Mouse (Mus musculus): ENCODE measurements at regions not wholly inside any gene's neighbourhood (a gene's known extent, or its start where the extent isn't known, plus 50 kb on each side); places are given as distances from the start of the nearest gene placed in this dataset.

DNA sequence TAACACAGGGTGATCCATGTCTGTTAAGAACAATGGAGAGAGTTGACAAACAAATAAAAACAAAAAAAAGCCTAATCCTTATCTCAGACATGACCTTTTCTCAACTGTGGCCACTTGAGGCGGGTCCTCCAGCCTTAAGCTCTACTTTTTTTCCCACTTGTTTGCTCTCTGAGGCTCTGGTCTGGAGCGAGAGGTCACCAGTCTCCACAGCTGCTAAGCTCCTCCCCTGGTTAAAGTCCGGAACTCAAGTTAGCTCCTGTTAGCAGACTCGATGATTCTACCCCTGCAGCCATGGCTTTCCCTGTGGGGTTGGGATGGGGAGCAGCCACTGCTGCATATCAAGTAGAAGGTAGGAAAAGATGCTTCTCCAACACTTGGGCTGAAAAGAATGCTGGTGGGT lies 158.2 kb upstream of the Adgra3 start:
- H3K4me2 ChIP-seq (ENCODE audit: low read depth, low read length): no peak overlapping the region
- no peak overlapping the region for H3K4me3 ChIP-seq (ENCODE audit: low read depth, low read length)
- H3K27me3 ChIP-seq (ENCODE audit: control insufficient read depth, insufficient read depth, low read length): no peaks in the 10 kb centered on the region
- DNase-seq (ENCODE audit: low spot score) (no peak), ATAC-seq (replicated peaks; ENCODE audit: insufficient number of reproducible peaks, low FRiP score, low TSS enrichment, low read depth) (no peak)
- no peaks in the 10 kb centered on the region for H3K9me3 ChIP-seq (replicated peaks; ENCODE audit: control insufficient read depth, low read length)
- H3K9ac ChIP-seq (replicated peaks; ENCODE audit: low read length): no peak overlapping the region
- WGBS: 32% methylated on average over 4 of the region's 4 CpGs
- H3K4me1 ChIP-seq (ENCODE audit: control insufficient read depth, insufficient read depth, low read length): no peaks in the 10 kb centered on the region
- H3K27ac ChIP-seq (replicated peaks; ENCODE audit: low read depth, low read length): no peak overlapping the region
- no peaks in the 10 kb centered on the region for H3K36me3 ChIP-seq (replicated peaks; ENCODE audit: control insufficient read depth, insufficient read depth, low read depth, low read length)

- H3K27me3 ChIP-seq (ENCODE audit: control insufficient read depth, insufficient read depth, low read length): no peaks in the 10 kb centered on the region
- no peak overlapping the region for H3K4me2 ChIP-seq (ENCODE audit: low read depth, low read length)
- H3K9me3 ChIP-seq (replicated peaks; ENCODE audit: control insufficient read depth, low read length): no peaks in the 10 kb centered on the region
- peak; percentile 67 for DNase-seq (ENCODE audit: low spot score)
- no peak for ATAC-seq (replicated peaks; ENCODE audit: insufficient number of reproducible peaks, low FRiP score, low TSS enrichment, low read depth)
- H3K4me3 ChIP-seq (ENCODE audit: low read depth, low read length): no peak overlapping the region
- H3K36me3 ChIP-seq (replicated peaks; ENCODE audit: control insufficient read depth, insufficient read depth, low read depth, low read length): no peaks in the 10 kb centered on the region
- H3K4me1 ChIP-seq (ENCODE audit: control insufficient read depth, insufficient read depth, low read length): no peaks in the 10 kb centered on the region
- H3K27ac ChIP-seq (replicated peaks; ENCODE audit: low read depth, low read length): no peak overlapping the region
- WGBS: 48% methylated on average over 5 of the region's 5 CpGs
- no peak overlapping the region for H3K9ac ChIP-seq (replicated peaks; ENCODE audit: low read length)
These were observed 157.2 kb upstream of the Adgra3 start for GRCm38 (mm10) chr5:50215960-50216359.

DNA sequence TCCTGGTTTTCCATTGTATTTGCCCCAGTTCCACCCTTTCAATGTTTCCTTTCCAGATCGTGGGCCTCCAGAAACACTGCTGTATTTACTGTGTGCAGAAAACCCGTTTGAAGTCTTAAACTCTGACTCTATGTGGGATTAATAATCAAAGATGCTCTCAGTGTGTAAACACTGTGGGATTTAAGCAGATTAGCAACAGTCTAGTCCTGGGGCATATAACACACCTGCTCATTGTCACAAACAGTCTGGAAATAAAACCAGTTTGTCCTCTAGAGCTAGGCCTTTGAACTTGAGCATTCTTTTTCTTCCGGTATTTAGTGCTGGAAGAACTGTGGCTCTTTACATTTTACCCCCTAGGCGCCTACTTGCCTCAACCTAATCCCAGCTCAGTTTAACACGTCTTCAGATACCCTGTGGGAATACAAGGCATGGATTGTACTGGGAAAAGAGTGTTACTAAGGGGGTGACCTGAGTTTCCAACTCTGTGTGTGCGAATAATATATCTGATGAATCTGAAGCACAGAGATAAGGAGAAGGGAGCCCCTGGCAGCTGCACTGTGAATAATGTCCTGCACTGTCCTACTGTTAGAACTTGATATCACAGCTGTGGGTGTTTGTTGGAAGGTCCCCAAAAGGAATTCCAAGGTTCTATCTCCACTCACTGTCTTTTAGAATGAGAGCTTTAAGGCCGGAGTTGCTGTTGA lies 143.7 kb upstream of the Adgra3 start:
- Histone ChIP-seq H3K9me3 (replicated peaks; ENCODE audit: control insufficient read depth, low read length) (no peaks in the 10 kb centered on the region), H3K9ac (replicated peaks; ENCODE audit: low read length) (no peak overlapping the region), H3K27me3 (ENCODE audit: control insufficient read depth, insufficient read depth, low read length) (no peaks in the 10 kb centered on the region), H3K27ac (replicated peaks; ENCODE audit: low read depth, low read length) (no peak overlapping the region), H3K4me3 (ENCODE audit: low read depth, low read length) (no peak overlapping the region), H3K36me3 (replicated peaks; ENCODE audit: control insufficient read depth, insufficient read depth, low read depth, low read length) (no peaks in the 10 kb centered on the region), H3K4me2 (ENCODE audit: low read depth, low read length) (no peak overlapping the region), H3K4me1 (ENCODE audit: control insufficient read depth, insufficient read depth, low read length) (no peaks in the 10 kb centered on the region)
- 55% methylated on average over 7 of the region's 7 CpGs for WGBS
- ATAC-seq (replicated peaks; ENCODE audit: insufficient number of reproducible peaks, low FRiP score, low TSS enrichment, low read depth) (no peak), DNase-seq (ENCODE audit: low spot score) (peak; percentile 11)

DNA sequence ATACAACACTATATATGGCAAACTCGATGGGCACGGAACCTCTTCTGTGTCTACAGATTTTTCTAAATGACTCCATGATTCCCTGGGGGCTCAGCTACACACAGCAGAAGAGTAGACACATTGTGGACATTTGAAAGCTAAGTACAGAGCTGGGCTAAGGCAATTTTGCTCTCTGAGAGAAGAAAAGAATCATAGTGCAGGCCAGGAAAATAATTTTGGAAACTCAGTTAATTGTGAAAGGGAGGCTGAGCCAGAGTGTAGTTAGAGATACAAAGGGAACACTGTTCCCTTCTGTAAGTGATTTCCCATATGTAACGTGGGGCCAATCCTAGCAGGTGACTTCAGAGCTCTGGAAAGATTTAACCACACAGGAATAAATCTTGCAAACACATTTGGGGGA lies 137.6 kb upstream of the Adgra3 start:
- 0 out of 2 replicates have a peak, but pooled peaks have one; percentile 48 for ATAC-seq (replicated peaks; ENCODE audit: insufficient number of reproducible peaks, low FRiP score, low TSS enrichment, low read depth)
- 51% methylated on average over 3 of the region's 3 CpGs for WGBS

GRCm38 (mm10) chr5:50195993-50196392 lies 137.2 kb upstream of the Adgra3 start:
- H3K9ac ChIP-seq (replicated peaks; ENCODE audit: low read length): no peak overlapping the region
- no peaks in the 10 kb centered on the region for H3K27me3 ChIP-seq (ENCODE audit: control insufficient read depth, insufficient read depth, low read length)
- H3K4me3 ChIP-seq (ENCODE audit: low read depth, low read length): no peak overlapping the region
- DNase-seq (ENCODE audit: low spot score): no peak
- H3K9me3 ChIP-seq (replicated peaks; ENCODE audit: control insufficient read depth, low read length): no peaks in the 10 kb centered on the region
- H3K36me3 ChIP-seq (replicated peaks; ENCODE audit: control insufficient read depth, insufficient read depth, low read depth, low read length): no peaks in the 10 kb centered on the region
- WGBS: 59% methylated on average over 3 of the region's 3 CpGs
- no peaks in the 10 kb centered on the region for H3K4me1 ChIP-seq (ENCODE audit: control insufficient read depth, insufficient read depth, low read length)
- no peak overlapping the region for H3K4me2 ChIP-seq (ENCODE audit: low read depth, low read length)
- no peak overlapping the region for H3K27ac ChIP-seq (replicated peaks; ENCODE audit: low read depth, low read length)
- ATAC-seq (replicated peaks; ENCODE audit: insufficient number of reproducible peaks, low FRiP score, low TSS enrichment, low read depth): no peak

More for the DNA sequence above, 137.6 kb upstream of the Adgra3 start:
- H3K9ac ChIP-seq (replicated peaks; ENCODE audit: low read length): no peak overlapping the region
- no peaks in the 10 kb centered on the region for H3K9me3 ChIP-seq (replicated peaks; ENCODE audit: control insufficient read depth, low read length)
- H3K4me1 ChIP-seq (ENCODE audit: control insufficient read depth, insufficient read depth, low read length): no peaks in the 10 kb centered on the region
- H3K27me3 ChIP-seq (ENCODE audit: control insufficient read depth, insufficient read depth, low read length): no peaks in the 10 kb centered on the region
- DNase-seq (ENCODE audit: low spot score): peak; percentile 19
- no peak overlapping the region for H3K27ac ChIP-seq (replicated peaks; ENCODE audit: low read depth, low read length)
- no peak overlapping the region for H3K4me3 ChIP-seq (ENCODE audit: low read depth, low read length)
- no peaks in the 10 kb centered on the region for H3K36me3 ChIP-seq (replicated peaks; ENCODE audit: control insufficient read depth, insufficient read depth, low read depth, low read length)
- no peak overlapping the region for H3K4me2 ChIP-seq (ENCODE audit: low read depth, low read length)

GRCm38 (mm10) chr5:50189394-50189793 lies 130.6 kb upstream of the Adgra3 start:
- Histone ChIP-seq H3K9me3 (replicated peaks; ENCODE audit: control insufficient read depth, low read length) (no peaks in the 10 kb centered on the region), H3K4me2 (ENCODE audit: low read depth, low read length) (no peak overlapping the region), H3K36me3 (replicated peaks; ENCODE audit: control insufficient read depth, insufficient read depth, low read depth, low read length) (no peaks in the 10 kb centered on the region), H3K9ac (replicated peaks; ENCODE audit: low read length) (no peak overlapping the region), H3K27ac (replicated peaks; ENCODE audit: low read depth, low read length) (no peak overlapping the region), H3K4me3 (ENCODE audit: low read depth, low read length) (no peak overlapping the region), H3K4me1 (ENCODE audit: control insufficient read depth, insufficient read depth, low read length) (no peaks in the 10 kb centered on the region), H3K27me3 (ENCODE audit: control insufficient read depth, insufficient read depth, low read length) (no peaks in the 10 kb centered on the region)
- DNase-seq (ENCODE audit: low spot score) (no peak), ATAC-seq (replicated peaks; ENCODE audit: insufficient number of reproducible peaks, low FRiP score, low TSS enrichment, low read depth) (no peak)

GRCm38 (mm10) chr5:50182721-50183120 lies 123.9 kb upstream of the Adgra3 start:
- H3K4me3 ChIP-seq (ENCODE audit: low read depth, low read length): no peak overlapping the region
- DNase-seq (ENCODE audit: low spot score) (no peak), ATAC-seq (replicated peaks; ENCODE audit: insufficient number of reproducible peaks, low FRiP score, low TSS enrichment, low read depth) (no peak)
- H3K4me2 ChIP-seq (ENCODE audit: low read depth, low read length): no peak overlapping the region
- H3K27me3 ChIP-seq (ENCODE audit: control insufficient read depth, insufficient read depth, low read length): no peaks in the 10 kb centered on the region
- no peak overlapping the region for H3K27ac ChIP-seq (replicated peaks; ENCODE audit: low read depth, low read length)
- H3K36me3 ChIP-seq (replicated peaks; ENCODE audit: control insufficient read depth, insufficient read depth, low read depth, low read length): no peaks in the 10 kb centered on the region
- WGBS: 82% methylated on average over 6 of the region's 6 CpGs
- H3K9me3 ChIP-seq (replicated peaks; ENCODE audit: control insufficient read depth, low read length): no peaks in the 10 kb centered on the region
- H3K9ac ChIP-seq (replicated peaks; ENCODE audit: low read length): no peak overlapping the region
- H3K4me1 ChIP-seq (ENCODE audit: control insufficient read depth, insufficient read depth, low read length): no peaks in the 10 kb centered on the region

DNA sequence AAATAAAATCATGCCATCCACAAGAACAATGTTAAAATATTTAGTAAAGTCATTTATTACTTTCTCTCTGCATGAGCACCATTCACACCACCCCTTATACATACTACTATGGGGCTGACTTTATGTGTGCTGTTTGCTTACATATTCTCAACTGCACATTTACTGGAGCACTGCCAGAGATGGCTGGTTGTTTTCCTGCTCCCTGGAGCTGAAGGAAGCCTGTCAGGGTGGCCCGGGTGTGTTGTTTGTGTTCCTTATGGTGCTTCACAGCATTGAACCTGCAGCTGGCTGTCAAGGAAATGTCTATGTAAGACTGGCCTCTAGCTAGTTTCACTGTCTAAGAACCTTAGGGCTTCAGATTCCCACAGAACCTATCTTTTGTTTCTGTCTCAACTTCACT lies 97.8 kb upstream of the Adgra3 start:
- H3K27ac ChIP-seq (replicated peaks; ENCODE audit: low read depth, low read length): no peak overlapping the region
- no peak overlapping the region for H3K4me3 ChIP-seq (ENCODE audit: low read depth, low read length)
- H3K4me1 ChIP-seq (ENCODE audit: control insufficient read depth, insufficient read depth, low read length): no peaks in the 10 kb centered on the region
- H3K9ac ChIP-seq (replicated peaks; ENCODE audit: low read length): no peak overlapping the region
- no peak for DNase-seq (ENCODE audit: low spot score)
- H3K27me3 ChIP-seq (ENCODE audit: control insufficient read depth, insufficient read depth, low read length): no peaks in the 10 kb centered on the region
- WGBS: 63% methylated on average over 1 of the region's 1 CpGs
- no peaks in the 10 kb centered on the region for H3K36me3 ChIP-seq (replicated peaks; ENCODE audit: control insufficient read depth, insufficient read depth, low read depth, low read length)
- no peak for ATAC-seq (replicated peaks; ENCODE audit: insufficient number of reproducible peaks, low FRiP score, low TSS enrichment, low read depth)
- no peaks in the 10 kb centered on the region for H3K9me3 ChIP-seq (replicated peaks; ENCODE audit: control insufficient read depth, low read length)
- H3K4me2 ChIP-seq (ENCODE audit: low read depth, low read length): no peak overlapping the region

All from embryonic facial prominence, embryonic 11.5 days (tissue).